Mouse (Mus musculus) kidney, embryonic 14.5 days (tissue): ENCODE measurements around the gene Ptprg. TPM values are rescaled to one million over a fixed set of nuclear protein-coding genes. Genes with fewer than 3 reads are reported as not detected.
"Not testable (repeated sequence)": the region's sequence is repeated elsewhere in the genome, so short reads cannot be mapped to it uniquely, and the experiment has no call there.

ENCODE experiments used
- ATAC-seq: fragments of 200-750 bp; cut with Nextera tagmentation; 2 replicates; pipeline ENCODE4 v1.8.0; 2017; ENCODE audit warnings: moderate number of reproducible peaks, mild to moderate bottlenecking, moderate TSS enrichment, moderate library complexity; ENCODE audit not compliant: low FRiP score, low TSS enrichment
- H3K27ac ChIP-seq: fragments of 300-500 bp; sonication (generic); 2 replicates; pipeline ENCODE4 v1.5.1; 2014; ENCODE audit warnings: low read depth, mild to moderate bottlenecking, low read length, moderate library complexity, mixed read lengths
- H3K27me3 ChIP-seq: fragments of 300-500 bp; sonication (generic); 2 replicates; pipeline ENCODE4 v1.6.1; 2014; ENCODE audit warnings: mild to moderate bottlenecking, low read length; ENCODE audit not compliant: control insufficient read depth, insufficient read depth
- H3K36me3 ChIP-seq: fragments of 300-500 bp; sonication (generic); 2 replicates; pipeline ENCODE4 v1.6.1; 2014; ENCODE audit warnings: low read length, mixed read lengths; ENCODE audit not compliant: control insufficient read depth, insufficient read depth
- H3K4me1 ChIP-seq: fragments of 300-500 bp; sonication (generic); 2 replicates; pipeline ENCODE4 v1.6.1; 2014; ENCODE audit warnings: low read length, mixed read lengths; ENCODE audit not compliant: control insufficient read depth, insufficient read depth
- H3K4me2 ChIP-seq: fragments of 300-500 bp; sonication (generic); replicated peaks from 2 replicates; pipeline ENCODE4 v1.6.1; 2014; ENCODE audit warnings: low read depth, mild to moderate bottlenecking, low read length
- H3K4me3 ChIP-seq: fragments of 300-500 bp; sonication (generic); 2 replicates; pipeline ENCODE4 v1.5.1; 2014; ENCODE audit warnings: mild to moderate bottlenecking, low read length
- H3K9ac ChIP-seq: fragments of 300-500 bp; sonication (generic); 2 replicates; pipeline ENCODE4 v1.6.1; 2014; ENCODE audit warnings: low read depth, mild to moderate bottlenecking, low read length, moderate library complexity
- H3K9me3 ChIP-seq: fragments of 300-500 bp; sonication (generic); 2 replicates; pipeline ENCODE4 v1.6.1; 2016; ENCODE audit warnings: low read length; ENCODE audit not compliant: control insufficient read depth
- WGBS: fragments of 180-500 bp; shearing (Covaris S2); extraction: QIAGEN DNeasy Blood & Tissue Kit; methylation state at CpG from one replicate; pipeline ENCODE4 v1.1.7; 2014; 5-methylcytosine and 5-hydroxymethylcytosine counted together
- polyA plus RNA-seq: library from polyadenylated mRNA; unstranded; fragments of >200 nt; fragmentation: Nextera tagmentation; extraction: Ambion mirVana; gene quantifications from 2 replicates; pipeline ENCODE4 v1.2.1, GENCODE M21; 2014

Gene Ptprg
- polyA plus RNA-seq, 1 experiment from 2014 or later = 44.3 TPM

GRCm38 (mm10) chr14:11955020-11955882 is 401.9 kb downstream of the Ptprg start:
- ATAC-seq = peak; percentile 86; the same call in 1 of the 2 replicates
- Histone ChIP-seq H3K27me3 (no peaks in the 10 kb centered on the region), H3K27ac (no peak overlapping the region), H3K4me1 (no peaks in the 10 kb centered on the region), H3K9me3 (no peaks in the 10 kb centered on the region), H3K4me2 (no peak overlapping the region), H3K4me3 (no peak overlapping the region), H3K36me3 (peaks cover 3% of the 10 kb centered on the region; the same call in 1 of the 2 replicates), H3K9ac (no peak overlapping the region)
- 38% methylated on average over 6 of the region's 6 CpGs for WGBS

- Histone ChIP-seq H3K9me3 (no peaks in the 10 kb centered on the region), H3K36me3 (no peaks in the 10 kb centered on the region), H3K4me2 (no peak overlapping the region), H3K4me1 (no peaks in the 10 kb centered on the region), H3K27ac (no peak overlapping the region), H3K27me3 (no peaks in the 10 kb centered on the region), H3K9ac (no peak overlapping the region), H3K4me3 (no peak overlapping the region)
- 87% methylated on average over 15 of the region's 15 CpGs for WGBS
- ATAC-seq = no peak
Measured at GRCm38 (mm10) chr14:11960269-11961121, 407.2 kb downstream of the Ptprg start.

- no peaks in the 10 kb centered on the region for H3K9me3 ChIP-seq
- H3K9ac ChIP-seq = no peak overlapping the region
- H3K36me3 ChIP-seq = no peaks in the 10 kb centered on the region
- H3K4me3 ChIP-seq = no peak overlapping the region
- no peak overlapping the region for H3K4me2 ChIP-seq
- no peaks in the 10 kb centered on the region for H3K27me3 ChIP-seq
- H3K4me1 ChIP-seq = no peaks in the 10 kb centered on the region
- no peak for ATAC-seq
- WGBS = 81% methylated on average over 5 of the region's 5 CpGs
- no peak overlapping the region for H3K27ac ChIP-seq
Measured at GRCm38 (mm10) chr14:11962101-11962500, 408.8 kb downstream of the Ptprg start.

- H3K4me3 ChIP-seq = no peak overlapping the region
- H3K9ac ChIP-seq = no peak overlapping the region
- H3K36me3 ChIP-seq = no peaks in the 10 kb centered on the region
- no peaks in the 10 kb centered on the region for H3K9me3 ChIP-seq
- 78% methylated on average over 8 of the region's 8 CpGs for WGBS
- no peak overlapping the region for H3K27ac ChIP-seq
- no peak overlapping the region for H3K4me2 ChIP-seq
- ATAC-seq = no peak
- no peaks in the 10 kb centered on the region for H3K27me3 ChIP-seq
- no peaks in the 10 kb centered on the region for H3K4me1 ChIP-seq
Measured at GRCm38 (mm10) chr14:11962561-11962960, 409.2 kb downstream of the Ptprg start.

GRCm38 (mm10) chr14:11963791-11964190 is 410.5 kb downstream of the Ptprg start:
- Histone ChIP-seq H3K9ac (no peak overlapping the region), H3K36me3 (no peaks in the 10 kb centered on the region), H3K4me1 (no peaks in the 10 kb centered on the region), H3K27ac (no peak overlapping the region), H3K4me2 (no peak overlapping the region), H3K4me3 (no peak overlapping the region), H3K9me3 (no peaks in the 10 kb centered on the region), H3K27me3 (no peaks in the 10 kb centered on the region)
- no peak for ATAC-seq
- 95% methylated on average over 10 of the region's 10 CpGs for WGBS

GRCm38 (mm10) chr14:11964326-11964725 is 411.0 kb downstream of the Ptprg start:
- not testable (repeated sequence) for H3K9me3 ChIP-seq, H3K27me3 ChIP-seq, H3K4me3 ChIP-seq, H3K36me3 ChIP-seq, H3K27ac ChIP-seq, H3K9ac ChIP-seq, ATAC-seq, H3K4me2 ChIP-seq, H3K4me1 ChIP-seq
- no CpG with 5 or more reads among the region's 1 CpGs for WGBS

- Histone ChIP-seq H3K27me3 (no peaks in the 10 kb centered on the region), H3K4me3 (no peak overlapping the region), H3K9ac (no peak overlapping the region), H3K36me3 (no peaks in the 10 kb centered on the region), H3K27ac (no peak overlapping the region), H3K9me3 (no peaks in the 10 kb centered on the region), H3K4me2 (no peak overlapping the region), H3K4me1 (no peaks in the 10 kb centered on the region; the same call in 1 of the 2 replicates)
- WGBS = 58% methylated on average over 5 of the region's 5 CpGs
- ATAC-seq = no peak
Measured at GRCm38 (mm10) chr14:11965878-11966277, 412.5 kb downstream of the Ptprg start.

- Histone ChIP-seq H3K9me3 (no peaks in the 10 kb centered on the region), H3K9ac (no peak overlapping the region), H3K4me2 (no peak overlapping the region), H3K27ac (no peak overlapping the region), H3K4me3 (no peak overlapping the region), H3K27me3 (no peaks in the 10 kb centered on the region), H3K4me1 (no peaks in the 10 kb centered on the region), H3K36me3 (no peaks in the 10 kb centered on the region)
- 36% methylated on average over 4 of the region's 4 CpGs for WGBS
- ATAC-seq = no peak
Measured at GRCm38 (mm10) chr14:11981764-11982163, 428.4 kb downstream of the Ptprg start.

- no peak overlapping the region for H3K4me3 ChIP-seq
- ATAC-seq = no peak
- H3K4me2 ChIP-seq = no peak overlapping the region
- 73% methylated on average over 9 of the region's 9 CpGs for WGBS
- H3K27ac ChIP-seq = no peak overlapping the region
- H3K4me1 ChIP-seq = no peaks in the 10 kb centered on the region
- no peaks in the 10 kb centered on the region for H3K36me3 ChIP-seq
- H3K9me3 ChIP-seq = no peaks in the 10 kb centered on the region
- H3K27me3 ChIP-seq = no peaks in the 10 kb centered on the region
- H3K9ac ChIP-seq = no peak overlapping the region
Measured at GRCm38 (mm10) chr14:11983031-11983430, 429.7 kb downstream of the Ptprg start.
